Mouse (Mus musculus): ENCODE measurements around the gene Xylb. TPM values are rescaled to one million over a fixed set of nuclear protein-coding genes. Genes with fewer than 3 reads are reported as not detected.

The Xylb gene
- polyA plus RNA-seq, 1 experiment from 2014 or later: 2.8 TPM

DNA sequence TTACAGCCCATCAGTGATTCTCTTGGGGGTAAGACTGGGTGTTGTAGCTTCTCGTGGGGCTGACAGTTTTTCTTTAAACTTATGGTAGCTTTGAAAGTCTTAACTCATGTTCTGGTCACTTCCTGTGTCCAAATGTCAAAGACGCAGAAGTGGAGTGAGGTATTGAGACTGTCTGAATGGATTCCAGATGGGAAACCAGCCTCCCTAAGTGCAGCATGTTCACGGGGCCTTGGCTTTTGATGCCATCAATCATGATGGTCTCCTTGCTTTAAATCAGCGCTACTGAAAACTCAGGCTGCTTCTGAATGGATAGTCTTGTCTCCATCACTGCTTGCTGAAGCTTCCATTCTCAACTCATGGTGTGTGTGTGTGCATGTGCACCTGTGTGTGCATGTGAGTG lies 14.1 kb downstream of the Xylb start:
- Histone ChIP-seq H3K4me3 (replicated peaks) (no peak overlapping the region), H3K27me3 (replicated peaks) (no peaks in the 10 kb centered on the region), H3K36me3 (no peaks in the 10 kb centered on the region), H3K27ac (replicated peaks) (no peak overlapping the region), H3K9me3 (replicated peaks) (no peaks in the 10 kb centered on the region), H3K4me2 (no peak overlapping the region), H3K4me1 (no peaks in the 10 kb centered on the region), H3K9ac (replicated peaks) (no peak overlapping the region)
- WGBS: 78% methylated on average over 4 of the region's 4 CpGs
- no peak for ATAC-seq (ENCODE audit: low FRiP score)

DNA sequence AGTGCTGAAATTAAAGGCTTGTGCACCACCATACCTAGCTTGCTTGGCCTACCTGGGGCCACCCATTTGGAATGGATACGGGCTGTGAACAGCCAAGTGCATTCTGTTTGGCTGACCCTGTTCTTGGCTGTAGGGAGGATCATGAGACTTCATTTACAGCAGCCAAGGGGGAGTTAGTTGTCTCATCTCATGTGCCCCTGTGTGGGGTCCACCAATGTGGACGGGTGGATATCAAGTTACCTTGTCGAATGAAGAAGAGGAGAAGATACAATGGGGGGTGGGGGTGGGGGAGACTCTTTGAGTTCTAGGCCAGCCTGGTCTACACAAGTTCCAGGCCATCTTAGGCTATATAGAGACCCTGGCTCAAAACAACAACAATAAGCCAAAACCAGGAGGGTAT lies 17.8 kb downstream of the Xylb start:
- ATAC-seq (ENCODE audit: low FRiP score): no peak
- H3K27me3 ChIP-seq (replicated peaks): no peaks in the 10 kb centered on the region
- H3K4me3 ChIP-seq (replicated peaks): no peak overlapping the region
- no peak overlapping the region for H3K27ac ChIP-seq (replicated peaks)
- H3K36me3 ChIP-seq: no peaks in the 10 kb centered on the region
- no peaks in the 10 kb centered on the region for H3K9me3 ChIP-seq (replicated peaks)
- H3K9ac ChIP-seq (replicated peaks): no peak overlapping the region
- WGBS: 93% methylated on average over 3 of the region's 3 CpGs
- H3K4me2 ChIP-seq: no peak overlapping the region
- no peaks in the 10 kb centered on the region for H3K4me1 ChIP-seq

- H3K36me3 ChIP-seq: no peaks in the 10 kb centered on the region
- H3K27me3 ChIP-seq (replicated peaks): no peaks in the 10 kb centered on the region
- no peak overlapping the region for H3K4me3 ChIP-seq (replicated peaks)
- no peak overlapping the region for H3K4me2 ChIP-seq
- no peak overlapping the region for H3K9ac ChIP-seq (replicated peaks)
- H3K27ac ChIP-seq (replicated peaks): no peak overlapping the region
- H3K9me3 ChIP-seq (replicated peaks): no peaks in the 10 kb centered on the region
- 79% methylated on average over 6 of the region's 6 CpGs for WGBS
- no peak for ATAC-seq (ENCODE audit: low FRiP score)
- H3K4me1 ChIP-seq: no peaks in the 10 kb centered on the region
Observed at GRCm38 (mm10) chr9:119375556-119375955, 18.4 kb downstream of the Xylb start.

DNA sequence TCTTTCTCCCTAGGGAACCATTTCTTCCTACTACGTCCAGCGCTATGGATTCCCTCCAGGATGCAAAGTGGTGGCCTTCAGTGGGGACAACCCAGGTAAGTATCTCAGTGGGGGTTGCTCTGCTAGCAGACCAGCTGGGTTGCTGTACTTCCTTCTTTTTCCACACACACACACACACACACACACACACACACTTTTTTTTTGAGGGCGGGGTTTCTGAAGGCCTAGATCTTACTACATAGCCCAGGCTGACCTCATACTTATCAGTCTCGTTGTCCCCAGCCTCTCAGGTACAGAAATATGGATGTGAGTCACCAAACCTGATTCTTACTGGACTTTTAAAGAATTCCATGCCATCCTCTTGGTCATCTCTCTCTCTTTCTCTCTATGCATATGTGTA lies 21.1 kb downstream of the Xylb start:
- WGBS: 93% methylated on average over 4 of the region's 4 CpGs
- Histone ChIP-seq H3K36me3 (no peaks in the 10 kb centered on the region), H3K27ac (replicated peaks) (no peak overlapping the region), H3K9ac (replicated peaks) (no peak overlapping the region), H3K27me3 (replicated peaks) (no peaks in the 10 kb centered on the region), H3K4me1 (no peaks in the 10 kb centered on the region), H3K4me3 (replicated peaks) (no peak overlapping the region), H3K4me2 (no peak overlapping the region), H3K9me3 (replicated peaks) (no peaks in the 10 kb centered on the region)
- no peak for ATAC-seq (ENCODE audit: low FRiP score)

GRCm38 (mm10) chr9:119382603-119383002 lies 25.4 kb downstream of the Xylb start:
- H3K4me1 ChIP-seq: no peaks in the 10 kb centered on the region
- WGBS: 67% methylated on average over 6 of the region's 6 CpGs
- H3K9ac ChIP-seq (replicated peaks): no peak overlapping the region
- no peaks in the 10 kb centered on the region for H3K36me3 ChIP-seq
- no peak overlapping the region for H3K4me2 ChIP-seq
- no peaks in the 10 kb centered on the region for H3K9me3 ChIP-seq (replicated peaks)
- no peaks in the 10 kb centered on the region for H3K27me3 ChIP-seq (replicated peaks)
- no peak overlapping the region for H3K27ac ChIP-seq (replicated peaks)
- H3K4me3 ChIP-seq (replicated peaks): no peak overlapping the region
- ATAC-seq (ENCODE audit: low FRiP score): no peak

DNA sequence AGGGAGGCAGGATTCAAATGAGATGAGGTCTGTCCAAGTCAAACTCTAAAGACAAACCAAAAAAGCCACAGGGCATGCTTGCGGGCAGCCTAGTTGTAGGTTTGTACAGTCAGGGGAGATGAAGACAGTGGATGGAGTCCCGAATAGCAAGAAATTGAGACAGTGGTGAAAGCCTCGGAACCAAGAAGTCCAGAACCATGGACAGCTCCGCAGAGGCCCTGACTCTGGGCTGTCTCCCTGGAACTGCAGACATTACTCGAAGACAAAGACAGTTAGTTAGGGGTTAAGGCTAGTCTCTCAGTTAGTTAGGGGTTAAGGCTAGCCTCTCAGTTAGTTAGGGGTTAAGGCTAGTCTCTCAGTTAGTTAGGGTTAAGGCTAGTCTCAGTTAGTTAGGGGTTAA lies 31.8 kb downstream of the Xylb start:
- H3K4me1 ChIP-seq: no peaks in the 10 kb centered on the region
- no peaks in the 10 kb centered on the region for H3K9me3 ChIP-seq (replicated peaks)
- H3K4me2 ChIP-seq: no peak overlapping the region
- WGBS: 65% methylated on average over 5 of the region's 5 CpGs
- no peak overlapping the region for H3K4me3 ChIP-seq (replicated peaks)
- no peak overlapping the region for H3K27ac ChIP-seq (replicated peaks)
- no peak overlapping the region for H3K9ac ChIP-seq (replicated peaks)
- H3K27me3 ChIP-seq (replicated peaks): no peaks in the 10 kb centered on the region
- ATAC-seq (ENCODE audit: low FRiP score): no peak
- H3K36me3 ChIP-seq: no peaks in the 10 kb centered on the region

GRCm38 (mm10) chr9:119390214-119390613 lies 33.0 kb downstream of the Xylb start:
- ATAC-seq (ENCODE audit: low FRiP score): no peak
- no peak overlapping the region for H3K9ac ChIP-seq (replicated peaks)
- H3K4me2 ChIP-seq: no peak overlapping the region
- H3K9me3 ChIP-seq (replicated peaks): no peaks in the 10 kb centered on the region
- H3K27ac ChIP-seq (replicated peaks): no peak overlapping the region
- H3K4me3 ChIP-seq (replicated peaks): no peak overlapping the region
- WGBS: 93% methylated on average over 2 of the region's 2 CpGs
- H3K4me1 ChIP-seq: no peaks in the 10 kb centered on the region
- H3K27me3 ChIP-seq (replicated peaks): no peaks in the 10 kb centered on the region
- H3K36me3 ChIP-seq: no peaks in the 10 kb centered on the region

- 88% methylated on average over 1 of the region's 1 CpGs for WGBS
- Histone ChIP-seq H3K36me3 (no peaks in the 10 kb centered on the region), H3K4me3 (replicated peaks) (no peak overlapping the region), H3K9me3 (replicated peaks) (no peaks in the 10 kb centered on the region), H3K4me1 (no peaks in the 10 kb centered on the region), H3K27me3 (replicated peaks) (no peaks in the 10 kb centered on the region), H3K4me2 (no peak overlapping the region), H3K9ac (replicated peaks) (no peak overlapping the region), H3K27ac (replicated peaks) (no peak overlapping the region)
- ATAC-seq (ENCODE audit: low FRiP score): no peak
Observed at GRCm38 (mm10) chr9:119394808-119395207, 37.6 kb downstream of the Xylb start.

GRCm38 (mm10) chr9:119401351-119401750 lies 44.2 kb downstream of the Xylb start:
- no peak; the same call in 1 of the 2 replicates for ATAC-seq (ENCODE audit: low FRiP score)
- WGBS: 3% methylated on average over 7 of the region's 7 CpGs
- Histone ChIP-seq H3K27ac (replicated peaks) (peak overlapping the region; percentile 98), H3K4me3 (replicated peaks) (peak overlapping the region; percentile 94), H3K36me3 (no peaks in the 10 kb centered on the region), H3K27me3 (replicated peaks) (no peaks in the 10 kb centered on the region), H3K9ac (replicated peaks) (peak overlapping the region; percentile 56), H3K9me3 (replicated peaks) (no peaks in the 10 kb centered on the region), H3K4me2 (peak overlapping the region; percentile 67), H3K4me1 (peaks cover 40% of the 10 kb centered on the region)

GRCm38 (mm10) chr9:119401801-119402214 lies 44.6 kb downstream of the Xylb start, which contains the start of gene Acvr2b:
Acvr2b (plus strand) TSS chr9:119402118.
- peak; percentile 93 for ATAC-seq (ENCODE audit: low FRiP score)
- Histone ChIP-seq H3K27ac (replicated peaks) (peak within 1 kb of the TSS; percentile 98), H3K9ac (replicated peaks) (peak within 1 kb of the TSS; percentile 100), H3K36me3 (no peaks in the 10 kb centered on the region), H3K4me1 (peaks cover 41% of the 10 kb centered on the region), H3K4me3 (replicated peaks) (peak within 1 kb of the TSS; percentile 94), H3K27me3 (replicated peaks) (no peaks in the 10 kb centered on the region), H3K9me3 (replicated peaks) (no peaks in the 10 kb centered on the region), H3K4me2 (peak within 1 kb of the TSS; percentile 67)
- WGBS: 0% methylated on average over 24 of the region's 32 CpGs

DNA sequence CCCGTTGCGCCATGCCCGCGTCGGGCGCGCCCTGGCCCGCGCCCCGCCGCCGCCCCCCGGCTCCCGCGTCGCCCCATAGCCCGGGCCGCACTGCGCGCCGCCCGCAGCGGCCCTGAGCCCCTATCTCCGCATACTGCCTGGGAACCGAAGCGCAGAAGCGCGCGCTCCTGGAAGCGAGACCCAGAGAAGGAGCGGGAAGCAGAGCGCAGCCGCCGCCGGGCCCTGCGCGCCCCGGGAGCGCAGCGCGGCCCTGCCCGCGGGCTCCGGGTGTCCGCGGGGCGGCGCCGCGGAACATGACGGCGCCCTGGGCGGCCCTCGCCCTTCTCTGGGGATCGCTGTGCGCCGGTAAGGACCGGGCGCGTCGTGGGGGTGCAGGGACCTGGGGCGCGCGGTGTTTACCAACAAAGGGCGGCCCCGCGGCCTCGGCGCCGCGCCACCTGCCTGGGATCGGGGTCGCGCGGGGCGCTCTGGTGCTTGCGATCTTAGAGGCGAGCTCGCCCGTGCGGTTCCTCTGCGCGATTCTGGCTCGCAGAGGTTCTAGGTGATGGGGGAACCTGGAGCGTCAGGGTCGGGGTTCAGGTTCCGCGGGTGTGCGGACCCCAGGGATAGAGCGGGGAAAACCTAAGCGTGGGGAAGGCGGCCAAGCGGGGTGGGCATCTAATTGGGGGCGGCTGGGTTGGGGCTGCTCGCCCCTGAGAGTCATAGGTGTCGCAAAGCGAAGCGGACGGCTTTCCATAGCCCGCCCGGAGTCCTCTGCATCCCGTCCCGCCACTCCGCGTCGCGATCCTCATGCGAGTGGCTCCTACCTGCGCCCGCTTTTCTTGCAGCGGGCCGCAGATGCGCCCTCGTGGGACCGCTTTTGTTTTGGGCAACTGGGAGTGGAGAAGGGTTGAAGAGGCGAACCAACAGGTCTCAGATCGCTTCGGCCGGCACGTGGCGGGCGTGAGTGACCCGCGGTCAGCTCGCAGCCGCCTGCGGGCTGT lies 45.4 kb downstream of the Xylb start:
- Histone ChIP-seq H3K9me3 (replicated peaks) (no peaks in the 10 kb centered on the region), H3K4me1 (peaks cover 41% of the 10 kb centered on the region), H3K4me3 (replicated peaks) (peak overlapping the region; percentile 94), H3K27me3 (replicated peaks) (no peaks in the 10 kb centered on the region), H3K9ac (replicated peaks) (peak overlapping the region; percentile 100), H3K4me2 (peak overlapping the region; percentile 67), H3K27ac (replicated peaks) (peak overlapping the region; percentile 98), H3K36me3 (no peaks in the 10 kb centered on the region)
- ATAC-seq (ENCODE audit: low FRiP score): peak; percentile 73
- under 1% methylated on average over 122 of the region's 127 CpGs for WGBS

DNA sequence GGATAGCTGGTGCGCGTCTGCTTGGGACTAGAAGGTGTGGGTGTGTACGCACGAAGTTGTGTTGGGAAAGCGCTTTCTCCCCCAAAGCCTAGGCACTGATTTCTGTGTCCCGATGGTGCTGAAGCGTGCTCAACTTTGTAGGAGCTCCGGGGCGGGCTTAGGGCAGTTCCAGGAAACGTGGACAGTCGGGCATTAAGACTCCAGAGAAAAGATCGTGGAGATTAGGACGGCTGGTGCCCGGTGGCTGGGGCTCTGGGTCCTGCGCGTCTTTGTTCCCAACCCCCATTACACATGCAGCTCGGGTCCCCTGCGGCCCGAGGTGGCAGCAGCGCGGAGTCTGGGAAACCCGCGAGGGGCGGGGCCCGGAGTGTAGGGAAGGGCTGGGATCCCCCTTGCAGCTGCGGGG lies 46.1 kb downstream of the Xylb start:
- under 1% methylated on average over 26 of the region's 26 CpGs for WGBS
- H3K36me3 ChIP-seq: no peaks in the 10 kb centered on the region
- no peaks in the 10 kb centered on the region for H3K27me3 ChIP-seq (replicated peaks)
- peaks cover 47% of the 10 kb centered on the region for H3K4me1 ChIP-seq
- ATAC-seq (ENCODE audit: low FRiP score): no peak
- peak overlapping the region; percentile 98 for H3K27ac ChIP-seq (replicated peaks)
- H3K4me2 ChIP-seq: peak overlapping the region; percentile 67
- H3K9ac ChIP-seq (replicated peaks): peak overlapping the region; percentile 100
- peak overlapping the region; percentile 94 for H3K4me3 ChIP-seq (replicated peaks)
- no peaks in the 10 kb centered on the region for H3K9me3 ChIP-seq (replicated peaks)
